Mouse (Mus musculus): ENCODE measurements around the gene Gps1.
"Not testable (repeated sequence)": the region's sequence is repeated elsewhere in the genome, so short reads cannot be mapped to it uniquely, and the experiment has no call there.

Gps1 gene

DNA sequence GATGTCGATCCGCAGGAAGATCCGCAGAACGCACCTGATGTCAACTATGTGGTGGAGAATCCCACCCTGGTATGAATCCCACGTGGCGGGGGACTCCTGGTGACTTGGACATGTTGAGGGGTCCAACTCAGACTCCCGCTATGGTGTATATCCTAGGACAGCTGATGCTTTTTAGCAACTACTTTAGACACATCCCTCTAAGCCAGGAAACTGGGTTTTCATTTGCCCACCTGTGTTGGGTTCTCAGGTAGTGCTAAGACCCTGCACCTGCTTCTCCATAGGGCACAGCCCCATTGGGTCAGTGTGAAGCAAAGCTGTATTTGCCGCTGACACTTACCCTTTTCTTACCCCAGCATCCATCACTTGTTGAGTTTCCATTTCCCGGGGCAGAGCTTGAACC lies 1.1 kb downstream of the Gps1 start:
- DNase-seq (ENCODE audit: low spot score): no peak

DNA sequence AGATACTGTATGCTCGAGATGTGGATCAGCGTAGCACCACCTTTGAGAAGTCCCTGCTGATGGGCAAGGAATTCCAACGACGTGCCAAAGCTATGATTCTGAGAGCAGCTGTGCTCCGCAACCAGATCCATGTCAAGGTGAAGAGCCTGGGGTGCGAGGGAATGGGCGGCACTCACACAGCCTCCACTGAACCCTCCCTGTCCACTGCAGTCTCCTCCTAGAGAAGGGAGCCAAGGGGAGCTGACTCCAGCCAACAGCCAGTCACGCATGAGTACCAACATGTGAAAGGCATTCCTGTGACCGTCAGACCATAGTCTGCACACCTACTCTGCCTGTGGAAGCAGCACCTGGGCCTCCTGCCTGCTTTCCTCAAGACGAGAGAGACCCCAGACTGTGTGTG lies 4.4 kb downstream of the Gps1 start:
- not testable (repeated sequence) for DNase-seq (ENCODE audit: low spot score)

DNA sequence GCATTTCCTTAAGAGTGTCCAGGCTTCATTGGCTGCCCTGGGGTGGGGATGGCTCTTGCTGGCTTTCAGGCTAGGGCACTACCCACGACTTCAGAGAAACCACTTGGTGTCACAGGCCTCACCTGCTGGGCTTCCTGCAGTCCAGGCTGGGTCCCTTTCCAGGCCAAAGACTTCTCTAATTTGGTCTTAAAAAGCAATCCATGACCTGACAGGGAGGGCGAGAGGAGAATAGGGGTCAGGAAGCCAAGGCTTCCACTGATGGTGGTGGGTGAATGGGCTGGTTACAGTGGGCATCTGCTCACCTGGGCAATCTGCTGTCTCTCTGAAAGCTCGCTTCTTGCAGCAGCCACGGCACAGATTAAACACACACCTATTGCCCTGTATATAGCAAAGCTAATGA lies 5.3 kb downstream of the Gps1 start:
- DNase-seq (ENCODE audit: low spot score): no peak

- no peak for DNase-seq (ENCODE audit: low spot score)
Measured at GRCm38 (mm10) chr11:120789810-120790209, 5.7 kb downstream of the Gps1 start.

DNA sequence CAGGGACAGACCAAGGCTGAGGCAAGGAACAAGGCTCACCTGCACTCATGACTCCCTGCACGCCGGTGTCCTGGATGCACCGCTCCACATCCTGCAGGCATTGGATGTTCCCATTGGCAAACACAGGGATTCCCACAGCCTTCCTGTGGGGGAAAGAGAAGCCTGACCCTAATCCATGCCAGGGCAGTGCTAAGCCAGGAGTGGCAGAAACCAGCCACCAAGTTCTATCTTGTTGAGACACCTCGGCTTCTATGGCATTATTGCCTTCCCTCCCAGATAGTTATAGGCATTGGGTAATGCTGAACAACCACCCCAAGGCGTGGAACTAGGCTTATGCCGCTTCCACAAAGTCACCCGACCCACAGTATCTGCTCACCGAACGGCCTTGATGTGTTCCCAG lies 8.6 kb downstream of the Gps1 start:
- DNase-seq (ENCODE audit: low spot score): no peak

DNA sequence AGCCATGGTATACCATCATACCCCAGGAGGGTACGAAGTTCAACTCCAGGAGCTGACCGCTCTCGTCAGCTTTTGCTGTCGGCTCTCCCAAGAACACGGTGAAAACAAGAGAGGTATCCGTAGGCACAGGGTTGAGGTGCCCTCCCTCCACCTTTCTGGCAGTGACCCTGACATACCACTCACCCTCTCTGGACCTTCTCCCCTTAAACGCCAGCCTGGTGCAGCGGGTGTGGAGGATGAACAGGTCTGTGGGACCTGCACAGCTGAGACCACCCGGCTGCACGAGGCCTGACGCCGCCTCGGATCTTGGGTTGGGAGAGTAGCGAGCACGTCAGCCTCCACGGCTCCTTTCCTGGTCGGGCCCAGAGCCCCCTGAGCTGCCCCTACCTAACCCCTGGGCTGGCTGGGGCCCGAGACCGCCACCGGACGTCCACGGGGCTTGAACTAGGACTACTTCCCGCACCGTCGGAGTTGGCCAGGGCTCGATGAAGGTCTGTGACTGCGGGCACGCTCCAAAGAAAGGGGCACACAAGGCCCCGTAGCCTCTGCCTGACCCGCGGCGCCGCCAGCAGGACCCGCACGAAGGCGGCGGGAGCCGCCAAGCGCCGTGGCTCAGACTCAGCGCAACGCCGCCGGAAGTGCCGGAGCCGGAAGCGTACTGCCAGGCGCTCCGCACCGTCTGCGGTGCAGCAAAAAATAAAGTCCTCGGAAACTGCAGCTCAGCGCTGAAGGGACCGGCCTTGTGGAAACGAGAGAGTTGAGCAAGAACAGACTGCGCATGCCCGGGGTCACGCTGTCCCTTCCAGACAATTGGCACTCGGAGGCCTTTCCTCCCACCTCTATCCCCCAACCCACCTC lies 11.9 kb downstream of the Gps1 start, which contains the start of gene Dus1l:
Dus1l (minus strand) TSS at position 648 of the 858 bp plus-strand sequence.
- peak; percentile 97 for DNase-seq (ENCODE audit: low spot score)

DNA sequence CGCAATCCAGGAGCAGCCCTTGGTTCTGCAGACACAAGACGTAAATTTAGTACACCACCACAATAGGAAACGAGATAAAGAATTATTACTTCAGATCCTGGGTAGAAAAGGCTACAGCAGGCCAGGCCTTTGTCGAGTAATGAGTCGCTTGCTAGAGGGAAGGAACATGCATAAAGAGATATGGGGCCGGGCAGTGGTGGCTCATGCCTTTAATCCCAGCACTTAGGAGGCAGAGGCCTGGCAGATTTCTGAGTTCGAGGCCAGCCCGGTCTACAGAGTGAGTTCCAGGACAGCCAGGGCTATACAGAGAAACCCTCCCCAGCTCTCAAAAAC lies 12.5 kb downstream of the Gps1 start:
- DNase-seq (ENCODE audit: low spot score): no peak

DNA sequence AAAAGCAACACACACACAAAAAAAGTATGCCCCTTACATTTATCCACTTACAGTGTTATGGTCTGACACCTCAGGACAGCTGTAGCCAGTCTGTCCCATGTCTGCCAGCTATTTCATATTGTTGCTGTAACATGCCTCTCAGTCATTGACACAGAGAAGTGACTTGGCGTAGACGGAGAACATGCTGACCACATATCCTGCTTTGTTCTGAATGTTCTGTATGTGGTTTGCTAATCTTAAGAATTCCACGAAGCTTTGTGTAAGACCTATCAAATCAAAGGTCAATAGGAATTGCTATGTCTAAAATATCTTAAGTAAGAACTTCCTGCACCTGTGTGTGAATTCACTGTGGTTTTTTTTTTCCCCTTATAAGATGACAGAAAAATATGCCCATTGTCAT lies 14.2 kb downstream of the Gps1 start:
- no peak for DNase-seq (ENCODE audit: low spot score)

- no peak for DNase-seq (ENCODE audit: low spot score)
Measured at GRCm38 (mm10) chr11:120799316-120799890, 15.3 kb downstream of the Gps1 start.

DNA sequence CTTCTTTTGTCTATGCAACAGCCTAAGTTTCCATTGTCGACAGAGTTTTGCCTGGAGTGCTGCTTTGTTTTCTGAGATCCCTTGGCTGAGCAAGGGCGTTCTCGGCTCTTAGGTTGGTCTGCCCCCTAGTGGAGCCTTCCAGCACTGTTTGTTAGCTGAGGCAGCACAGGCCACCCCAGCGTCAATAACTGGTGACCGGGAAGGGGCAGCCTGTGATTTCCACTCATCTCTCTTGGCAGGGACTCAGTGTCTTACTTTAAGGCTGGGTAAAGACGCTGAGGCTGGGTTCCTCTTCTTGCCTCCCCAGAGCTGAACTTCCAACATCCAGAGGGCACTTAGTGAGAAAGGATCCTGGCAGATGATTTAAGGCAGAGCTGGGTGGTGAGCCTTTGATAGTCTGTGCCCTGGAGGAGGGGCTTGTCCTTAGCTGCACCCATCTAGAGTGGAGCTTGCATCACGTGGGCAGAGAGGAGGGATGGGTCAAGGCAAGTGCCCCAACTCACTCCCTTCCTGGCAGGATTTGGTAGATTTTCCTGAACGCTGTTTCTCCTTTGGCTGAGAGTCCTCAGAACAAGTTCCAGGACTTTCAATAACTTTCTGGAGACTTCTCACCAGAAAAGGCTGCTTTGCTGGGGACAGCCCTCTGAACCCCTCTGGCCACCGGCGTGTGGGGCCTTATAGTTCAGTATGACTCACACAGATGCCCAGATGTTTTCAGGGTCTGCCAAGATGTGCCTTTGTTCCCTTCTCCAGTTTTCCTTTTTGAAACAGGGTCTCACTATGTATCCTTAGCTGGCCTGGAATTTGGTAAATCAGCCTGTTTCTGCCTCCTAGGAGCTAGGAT lies 16.2 kb downstream of the Gps1 start:
- peak; percentile 95 for DNase-seq (ENCODE audit: low spot score)

- no peak for DNase-seq (ENCODE audit: low spot score)
Measured at GRCm38 (mm10) chr11:120804274-120804673, 20.2 kb downstream of the Gps1 start.

- no peak for DNase-seq (ENCODE audit: low spot score)
Measured at GRCm38 (mm10) chr11:120804769-120805168, 20.7 kb downstream of the Gps1 start.

- no peak for DNase-seq (ENCODE audit: low spot score)
Measured at GRCm38 (mm10) chr11:120805375-120806298, 21.6 kb downstream of the Gps1 start.

DNA sequence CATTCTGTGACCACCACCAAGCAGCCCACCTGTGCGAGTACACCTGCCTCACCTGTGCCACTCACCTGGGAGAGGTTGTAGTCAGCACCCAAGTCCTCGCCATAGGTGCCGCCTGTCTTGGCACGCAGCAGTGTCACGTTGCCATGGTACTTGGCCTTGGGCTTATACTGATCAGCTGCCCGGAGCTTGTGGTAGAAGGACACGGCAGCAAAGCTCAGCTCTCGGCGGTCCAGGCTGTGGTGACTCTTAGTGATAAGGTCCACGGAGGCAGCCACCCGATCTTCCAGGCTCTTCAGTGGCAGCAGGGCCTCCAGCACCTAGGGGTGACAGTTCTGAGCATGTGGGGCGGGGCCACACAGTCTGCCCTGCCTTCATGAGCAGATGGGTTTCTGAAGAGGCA lies 23.9 kb downstream of the Gps1 start:
- DNase-seq (ENCODE audit: low spot score): no peak

DNA sequence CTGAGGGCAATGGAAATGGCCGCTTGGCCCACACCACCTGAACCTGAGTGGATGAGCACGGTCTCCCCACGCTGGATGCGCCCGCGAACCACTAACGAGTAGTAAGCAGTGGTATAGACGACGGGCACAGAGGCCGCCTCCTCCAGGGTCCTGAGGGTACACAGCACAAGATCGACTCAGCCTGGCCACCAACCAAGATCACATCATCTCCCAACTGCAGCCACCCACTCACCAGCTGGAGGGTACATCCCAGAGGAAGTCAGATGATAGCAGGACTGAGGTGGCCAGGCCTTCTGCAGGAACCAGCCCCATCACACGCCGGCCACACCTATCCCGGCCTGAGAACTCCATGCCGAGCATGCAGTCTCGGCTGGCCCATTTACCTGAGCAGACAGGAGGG lies 28.0 kb downstream of the Gps1 start:
- DNase-seq (ENCODE audit: low spot score): no peak

GRCm38 (mm10) chr11:120817358-120817757 lies 33.3 kb downstream of the Gps1 start:
- DNase-seq (ENCODE audit: low spot score): no peak

DNA sequence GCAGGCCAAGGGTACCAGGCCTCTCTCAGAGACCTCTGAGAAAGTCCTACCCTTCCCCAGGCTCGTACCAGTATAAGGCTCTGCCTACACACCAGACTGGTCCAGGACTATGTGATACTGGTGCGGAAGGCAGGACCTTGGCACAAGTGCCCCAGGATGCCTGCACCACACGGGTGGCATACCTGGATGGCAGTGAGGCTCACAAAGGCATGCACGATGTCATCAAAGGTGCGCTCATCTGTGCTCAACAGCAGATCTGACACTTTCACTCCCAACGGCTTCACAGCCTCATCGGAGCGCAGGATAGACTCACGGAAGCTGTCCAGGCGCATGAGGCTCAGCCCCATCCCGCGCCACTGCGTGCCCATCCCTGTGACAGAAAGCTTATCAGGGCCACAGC lies 34.2 kb downstream of the Gps1 start:
- DNase-seq (ENCODE audit: low spot score): no peak

- no peak for DNase-seq (ENCODE audit: low spot score)
Measured at GRCm38 (mm10) chr11:120819556-120819955, 35.5 kb downstream of the Gps1 start.

DNA sequence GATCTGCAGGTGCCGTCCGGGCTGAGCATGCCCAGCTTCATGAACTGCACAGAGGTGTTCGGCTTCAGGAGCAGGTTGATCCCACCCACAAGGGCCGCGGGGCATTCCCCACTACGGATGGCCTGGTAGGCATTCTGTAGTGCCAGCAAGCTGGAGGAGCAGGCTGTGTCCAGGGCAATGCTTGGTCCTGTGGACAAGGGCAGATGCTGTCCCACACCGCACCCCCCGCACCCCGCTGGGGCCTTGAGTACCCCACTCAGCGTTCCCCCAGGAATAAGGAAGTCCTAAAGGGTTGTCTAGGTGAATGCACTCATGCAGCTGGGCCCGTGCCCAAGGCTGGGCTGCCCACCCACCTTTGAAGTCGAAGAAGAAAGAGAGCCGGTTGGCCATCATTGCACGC lies 36.5 kb downstream of the Gps1 start:
- DNase-seq (ENCODE audit: low spot score): no peak

GRCm38 (mm10) chr11:120821076-120821922 lies 37.2 kb downstream of the Gps1 start:
- peak; percentile 74 for DNase-seq (ENCODE audit: low spot score)

DNA sequence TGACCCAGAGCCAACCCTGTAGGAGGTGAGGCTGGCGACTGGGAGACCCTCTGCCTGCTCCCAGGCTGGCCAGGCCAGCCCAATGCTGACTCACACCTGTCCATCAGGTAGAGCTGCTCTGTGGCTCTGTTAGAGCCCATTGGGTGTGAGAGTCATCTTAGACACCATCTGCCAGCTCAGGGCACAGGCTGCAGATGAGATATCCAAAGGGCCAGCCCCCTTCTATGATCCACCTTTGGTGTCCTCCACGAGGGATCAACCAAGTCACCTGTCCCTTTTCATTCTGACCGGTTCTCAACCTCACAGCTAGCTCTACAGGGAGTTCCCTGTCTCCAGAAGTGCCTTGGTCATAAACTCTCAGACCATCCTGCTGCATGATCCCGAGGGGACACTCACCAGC lies 38.2 kb downstream of the Gps1 start:
- no peak for DNase-seq (ENCODE audit: low spot score)
